Mouse (Mus musculus) cortical plate, adult 2 months (tissue): ENCODE measurements around the gene Vps72.

Experiments used
- CTCF ChIP-seq: fragments of 200-500 bp; IDR thresholded peaks from 2 replicates; pipeline ENCODE4 v1.5.1; 2011; ENCODE audit warnings: mild to moderate bottlenecking, control low read depth, low read length; ENCODE audit not compliant: insufficient read depth; ENCODE audit errors: extremely low read depth
- POLR2A ChIP-seq: fragments of 200-500 bp; IDR thresholded peaks from 2 replicates; pipeline ENCODE4 v1.6.1; 2011; ENCODE audit warnings: mild to moderate bottlenecking, low read length, control low read depth; ENCODE audit not compliant: insufficient read depth; ENCODE audit errors: extremely low read depth

- TF ChIP-seq POLR2A, result peak; percentile 64; the same call in 1 of the 2 replicates
- TF ChIP-seq CTCF, result no peak
Observed at GRCm38 (mm10) chr3:95110911-95111726, at the start of gene Vps72.
